Mouse (Mus musculus): Measurements from ENCODE around the gene Kirrel. TPM values are rescaled to one million over a fixed set of nuclear protein-coding genes. Genes with fewer than 3 reads are reported as not detected.

The Kirrel gene
- polyA plus RNA-seq, 1 experiment: 1.7 TPM

DNA sequence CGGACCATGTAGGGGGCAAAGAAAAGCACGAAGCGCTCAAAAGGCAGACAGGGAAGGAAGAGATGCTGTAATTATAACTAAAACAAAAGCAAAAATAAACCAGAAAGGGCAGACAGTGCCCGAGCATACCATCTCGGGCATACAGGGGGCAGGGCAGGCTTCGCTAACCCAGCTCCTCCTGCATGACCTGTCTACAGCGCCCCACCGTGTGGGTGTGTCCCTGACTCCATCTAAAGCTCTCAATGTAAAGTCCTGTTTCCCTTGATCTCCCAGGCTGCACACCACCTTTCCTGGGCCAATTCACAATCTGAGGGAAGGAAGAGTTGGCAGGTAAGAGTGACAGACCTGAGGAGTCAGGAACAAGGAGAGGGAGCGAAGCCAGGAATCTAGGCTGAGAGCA, 77.3 kb downstream of the Kirrel start:
- TF ChIP-seq POLR2A (IDR thresholded peaks at IDR 0.05; ENCODE audit: borderline replicate concordance, control insufficient read depth, low read depth, low read length) (no peak), CTCF (IDR thresholded peaks at IDR 0.05; ENCODE audit: control insufficient read depth, insufficient read depth, low read length) (no peak)
- 83% methylated on average over 9 of the region's 9 CpGs for WGBS
- no peak overlapping the region for H3K27ac ChIP-seq (ENCODE audit: control insufficient read depth, insufficient read depth, low read depth, low read length, poor library complexity)

DNA sequence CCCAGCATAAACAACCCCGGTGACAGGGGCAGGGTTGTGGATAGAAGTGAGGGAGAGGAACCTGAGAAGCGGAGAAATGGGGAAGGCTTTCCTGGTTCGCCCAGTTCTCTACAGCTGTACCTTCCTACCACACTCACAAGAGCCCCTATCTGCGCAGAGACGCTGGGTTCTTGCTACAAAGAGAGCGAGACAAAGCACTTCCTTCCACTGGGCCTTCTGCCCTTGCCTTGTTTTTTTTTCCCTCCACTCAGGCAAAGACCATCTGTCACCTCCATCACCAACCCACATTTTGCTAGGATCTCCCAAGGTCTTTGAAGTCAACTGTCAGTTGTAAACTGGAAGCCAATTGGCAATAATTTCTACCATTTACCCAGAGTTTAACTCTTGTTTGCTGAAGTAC, 80.8 kb downstream of the Kirrel start:
- WGBS: 65% methylated on average over 6 of the region's 6 CpGs
- Histone ChIP-seq H3K4me1 (ENCODE audit: control insufficient read depth, insufficient read depth, low read length) (no peaks in the 10 kb centered on the region), H3K4me3 (replicated peaks; ENCODE audit: control insufficient read depth, low read depth, low read length) (no peak overlapping the region), H3K27ac (ENCODE audit: control insufficient read depth, insufficient read depth, low read depth, low read length, poor library complexity) (no peak overlapping the region)
- TF ChIP-seq POLR2A (IDR thresholded peaks at IDR 0.05; ENCODE audit: borderline replicate concordance, control insufficient read depth, low read depth, low read length) (no peak), CTCF (IDR thresholded peaks at IDR 0.05; ENCODE audit: control insufficient read depth, insufficient read depth, low read length) (no peak)

More for the DNA sequence above, 77.3 kb downstream of the Kirrel start:
- Histone ChIP-seq H3K4me3 (replicated peaks; ENCODE audit: control insufficient read depth, low read depth, low read length) (no peak overlapping the region), H3K4me1 (ENCODE audit: control insufficient read depth, insufficient read depth, low read length) (no peaks in the 10 kb centered on the region)

DNA sequence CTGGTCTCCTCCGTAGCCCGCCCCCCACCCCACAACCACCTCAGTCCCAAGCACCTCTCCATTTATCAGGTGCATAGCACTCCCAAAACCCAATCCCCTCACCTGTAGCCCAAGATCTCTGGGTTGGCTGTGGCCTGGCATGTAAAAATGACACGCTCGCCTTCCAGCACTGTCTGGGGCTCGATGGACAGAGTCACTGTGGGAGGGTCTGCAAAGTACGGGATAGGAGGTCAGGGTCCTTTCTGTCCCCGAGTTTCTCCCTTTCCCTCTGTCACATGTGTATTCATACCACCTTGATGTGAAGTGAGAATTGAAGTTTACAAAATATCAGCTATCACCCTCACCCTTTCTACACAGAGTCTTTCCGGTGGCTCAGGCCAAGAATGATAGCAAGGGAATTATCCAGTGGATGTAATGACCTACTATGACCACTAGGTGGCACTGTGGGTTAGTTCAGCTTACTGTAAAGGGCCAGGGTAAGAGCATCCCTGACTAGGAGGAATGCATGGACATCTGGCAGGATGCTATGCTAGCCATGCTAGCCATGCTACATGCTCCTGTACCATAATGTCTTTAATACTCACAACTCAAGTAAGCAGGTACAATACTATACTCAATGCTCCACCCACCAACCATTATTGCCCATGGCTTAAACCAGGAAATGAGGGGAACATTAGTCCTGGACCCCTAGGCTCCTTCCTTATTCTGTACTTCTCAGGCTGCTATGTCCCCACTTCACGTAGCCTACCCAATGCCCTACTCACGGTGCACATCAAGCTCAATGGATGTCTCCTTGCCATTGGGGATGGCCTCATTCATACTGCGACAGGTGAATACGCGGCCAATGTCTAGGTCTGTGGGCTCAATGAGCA, 84.6 kb downstream of the Kirrel start:
- 68% methylated on average over 13 of the region's 13 CpGs for WGBS
- Histone ChIP-seq H3K27ac (ENCODE audit: control insufficient read depth, insufficient read depth, low read depth, low read length, poor library complexity) (no peak overlapping the region), H3K4me3 (replicated peaks; ENCODE audit: control insufficient read depth, low read depth, low read length) (no peak overlapping the region), H3K4me1 (ENCODE audit: control insufficient read depth, insufficient read depth, low read length) (no peaks in the 10 kb centered on the region)
- TF ChIP-seq CTCF (IDR thresholded peaks at IDR 0.05; ENCODE audit: control insufficient read depth, insufficient read depth, low read length): peak; percentile 57
- TF ChIP-seq POLR2A (IDR thresholded peaks at IDR 0.05; ENCODE audit: borderline replicate concordance, control insufficient read depth, low read depth, low read length): no peak

DNA sequence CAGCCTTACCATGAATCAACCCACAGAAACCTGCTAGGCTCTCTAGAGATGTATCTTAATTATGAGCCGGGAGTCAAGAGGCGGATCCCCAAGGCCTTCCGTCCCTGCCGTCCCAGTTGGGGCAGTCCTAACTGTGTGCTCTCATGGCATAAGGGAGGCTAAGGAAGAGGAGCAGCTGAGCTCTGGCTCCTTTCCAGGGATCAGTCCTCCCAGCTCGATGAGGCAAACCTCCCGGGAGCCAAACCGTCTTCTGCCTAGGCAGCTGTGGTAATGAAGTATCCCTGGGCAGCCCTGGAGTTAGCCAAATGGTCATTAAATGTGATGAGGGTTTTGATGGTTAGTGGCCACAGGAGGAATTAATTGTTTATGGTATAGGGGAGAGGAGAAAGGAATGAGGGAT, 87.4 kb downstream of the Kirrel start:
- Histone ChIP-seq H3K27ac (ENCODE audit: control insufficient read depth, insufficient read depth, low read depth, low read length, poor library complexity) (no peak overlapping the region), H3K4me1 (ENCODE audit: control insufficient read depth, insufficient read depth, low read length) (no peaks in the 10 kb centered on the region), H3K4me3 (replicated peaks; ENCODE audit: control insufficient read depth, low read depth, low read length) (no peak overlapping the region)
- no peak for TF ChIP-seq CTCF (IDR thresholded peaks at IDR 0.05; ENCODE audit: control insufficient read depth, insufficient read depth, low read length)
- TF ChIP-seq POLR2A (IDR thresholded peaks at IDR 0.05; ENCODE audit: borderline replicate concordance, control insufficient read depth, low read depth, low read length): no peak
- WGBS: 88% methylated on average over 7 of the region's 7 CpGs

DNA sequence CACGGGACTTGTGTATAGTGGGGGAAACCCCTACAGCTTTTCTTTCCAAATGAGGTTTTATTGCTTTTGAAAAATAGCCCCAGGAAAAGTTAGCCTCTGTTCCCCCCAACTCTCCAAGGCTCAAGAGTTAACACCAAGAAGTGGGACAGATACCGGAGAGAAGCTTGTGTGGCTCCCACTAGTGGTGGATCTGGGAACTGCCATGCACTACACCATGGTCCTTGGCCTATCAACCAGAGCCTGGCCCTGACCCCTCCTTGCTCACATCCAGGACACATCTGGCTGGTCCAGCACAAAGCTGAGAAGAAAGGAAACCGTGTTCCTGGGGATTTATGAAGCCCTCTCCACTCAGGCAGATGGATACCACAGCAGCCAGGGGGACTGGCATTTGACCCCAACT, 92.3 kb downstream of the Kirrel start:
- 47% methylated on average over 3 of the region's 3 CpGs for WGBS

DNA sequence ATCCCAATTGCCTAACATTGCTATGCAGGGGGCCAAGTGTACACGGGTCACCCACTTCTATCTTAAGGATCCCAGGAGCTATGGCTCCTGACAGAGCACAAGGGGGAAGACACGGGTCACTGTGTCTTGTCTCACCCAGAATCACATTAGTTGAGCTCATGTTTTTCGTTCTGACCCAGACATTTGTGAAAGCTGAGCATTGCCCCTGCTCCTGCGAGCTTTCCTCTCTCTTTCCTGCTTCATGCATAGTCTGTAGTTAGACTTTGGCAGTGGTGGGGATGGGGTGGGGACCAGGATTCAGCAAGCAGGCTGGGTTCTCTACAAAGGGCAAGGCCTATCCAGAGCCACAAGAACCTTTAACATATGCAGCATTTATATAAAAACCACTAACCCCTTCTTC, 94.8 kb downstream of the Kirrel start:
- WGBS: 73% methylated on average over 4 of the region's 4 CpGs
- Histone ChIP-seq H3K4me1 (ENCODE audit: control insufficient read depth, insufficient read depth, low read length) (no peaks in the 10 kb centered on the region), H3K4me3 (replicated peaks; ENCODE audit: control insufficient read depth, low read depth, low read length) (no peak overlapping the region), H3K27ac (ENCODE audit: control insufficient read depth, insufficient read depth, low read depth, low read length, poor library complexity) (no peak overlapping the region)
- TF ChIP-seq POLR2A (IDR thresholded peaks at IDR 0.05; ENCODE audit: borderline replicate concordance, control insufficient read depth, low read depth, low read length): no peak
- no peak for TF ChIP-seq CTCF (IDR thresholded peaks at IDR 0.05; ENCODE audit: control insufficient read depth, insufficient read depth, low read length)

More for the DNA sequence above, 92.3 kb downstream of the Kirrel start:
- Histone ChIP-seq H3K4me1 (ENCODE audit: control insufficient read depth, insufficient read depth, low read length) (no peaks in the 10 kb centered on the region), H3K4me3 (replicated peaks; ENCODE audit: control insufficient read depth, low read depth, low read length) (no peak overlapping the region), H3K27ac (ENCODE audit: control insufficient read depth, insufficient read depth, low read depth, low read length, poor library complexity) (no peak overlapping the region)
- TF ChIP-seq CTCF (IDR thresholded peaks at IDR 0.05; ENCODE audit: control insufficient read depth, insufficient read depth, low read length) (peak; percentile 79), POLR2A (IDR thresholded peaks at IDR 0.05; ENCODE audit: borderline replicate concordance, control insufficient read depth, low read depth, low read length) (no peak)

DNA sequence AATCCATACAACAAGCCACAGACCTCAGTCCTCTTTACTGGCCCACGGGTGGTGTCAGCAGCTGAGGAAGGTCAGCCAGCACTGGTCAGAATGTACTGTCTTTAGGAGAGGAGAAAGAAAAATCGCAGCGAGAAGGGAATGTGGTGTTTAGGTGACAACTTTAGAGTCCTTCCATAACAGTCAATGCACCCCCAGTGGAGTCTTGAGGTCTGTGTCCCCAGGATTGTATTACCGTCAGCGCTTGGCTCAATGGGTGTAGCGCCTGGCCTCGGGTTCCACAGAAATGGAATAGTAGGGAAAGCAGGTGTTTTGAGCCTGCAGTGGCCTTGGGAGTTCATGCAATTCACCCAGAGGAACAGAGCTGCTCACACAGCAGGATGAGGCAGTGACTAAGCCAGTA, 95.2 kb downstream of the Kirrel start:
- H3K4me1 ChIP-seq (ENCODE audit: control insufficient read depth, insufficient read depth, low read length): no peaks in the 10 kb centered on the region
- TF ChIP-seq POLR2A (IDR thresholded peaks at IDR 0.05; ENCODE audit: borderline replicate concordance, control insufficient read depth, low read depth, low read length) (no peak), CTCF (IDR thresholded peaks at IDR 0.05; ENCODE audit: control insufficient read depth, insufficient read depth, low read length) (no peak)
- WGBS: 85% methylated on average over 7 of the region's 7 CpGs
- no peak overlapping the region for H3K4me3 ChIP-seq (replicated peaks; ENCODE audit: control insufficient read depth, low read depth, low read length)
- H3K27ac ChIP-seq (ENCODE audit: control insufficient read depth, insufficient read depth, low read depth, low read length, poor library complexity): no peak overlapping the region

DNA sequence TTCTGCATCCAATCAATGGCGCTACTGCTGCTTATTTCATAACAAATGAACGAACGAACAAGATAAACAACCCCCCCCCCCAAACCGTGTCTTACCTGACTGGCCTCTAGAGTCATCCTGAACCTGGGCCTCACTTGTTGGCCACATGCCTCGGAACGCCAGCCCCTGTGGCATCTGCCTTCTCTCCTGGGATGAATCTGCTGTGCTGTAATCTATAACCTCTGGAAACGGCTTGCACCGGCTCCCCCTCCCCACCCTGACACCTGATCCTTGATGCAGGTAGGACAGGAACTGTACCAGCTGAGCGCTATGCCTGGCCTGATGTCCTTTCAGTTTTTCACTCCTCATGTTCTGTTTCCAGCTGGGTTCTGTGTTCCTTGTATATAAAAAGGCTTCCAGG, 96.9 kb downstream of the Kirrel start:
- H3K4me1 ChIP-seq (ENCODE audit: control insufficient read depth, insufficient read depth, low read length): no peaks in the 10 kb centered on the region
- TF ChIP-seq CTCF (IDR thresholded peaks at IDR 0.05; ENCODE audit: control insufficient read depth, insufficient read depth, low read length) (no peak), POLR2A (IDR thresholded peaks at IDR 0.05; ENCODE audit: borderline replicate concordance, control insufficient read depth, low read depth, low read length) (no peak)
- WGBS: 77% methylated on average over 9 of the region's 9 CpGs

More for the DNA sequence above, 96.9 kb downstream of the Kirrel start:
- Histone ChIP-seq H3K27ac (ENCODE audit: control insufficient read depth, insufficient read depth, low read depth, low read length, poor library complexity) (no peak overlapping the region), H3K4me3 (replicated peaks; ENCODE audit: control insufficient read depth, low read depth, low read length) (no peak overlapping the region)

Data from bone marrow, adult 2 months (tissue).